Mouse (Mus musculus) heart, adult 18-20 months (tissue): ENCODE measurements around the gene Olfr569. TPM values are rescaled to one million over a fixed set of nuclear protein-coding genes. Genes with fewer than 3 reads are reported as not detected.

Experiments
- DNase-seq, 2 experiments: peaks; one replicate each; pipeline ENCODE4 v3.0.0; 2021 to 2022; ENCODE audit warnings: mixed read lengths in 1 of 2
- long read RNA-seq, 2 experiments: library from polyadenylated mRNA; stranded (forward); transcript quantifications; one replicate each; pipeline ENCODE4 v2.0.0; 2021
- total RNA-seq, 2 experiments: library from RNA; stranded (reverse); gene quantifications; 2 replicates each; pipeline ENCODE4 v1.2.3; 2021

Olfr569 gene
- total RNA-seq: not detected
- long read RNA-seq, experiment 1: 0 reads
- long read RNA-seq, experiment 2: 0 reads

- DNase-seq: no peak
Measured at GRCm38 (mm10) chr7:102890782-102891181, at the start of gene Olfr569. TSS of gene Olfr569 (minus strand) at chr7:102890882.

- DNase-seq: no peak
Measured at GRCm38 (mm10) chr7:102927105-102927504, 36.4 kb upstream of the Olfr569 start.

GRCm38 (mm10) chr7:102924109-102924508 is 33.4 kb upstream of the Olfr569 start, which contains the start of gene Olfr572:
TSS of gene Olfr572 (plus strand) at chr7:102924409.
- DNase-seq: no peak

DNA sequence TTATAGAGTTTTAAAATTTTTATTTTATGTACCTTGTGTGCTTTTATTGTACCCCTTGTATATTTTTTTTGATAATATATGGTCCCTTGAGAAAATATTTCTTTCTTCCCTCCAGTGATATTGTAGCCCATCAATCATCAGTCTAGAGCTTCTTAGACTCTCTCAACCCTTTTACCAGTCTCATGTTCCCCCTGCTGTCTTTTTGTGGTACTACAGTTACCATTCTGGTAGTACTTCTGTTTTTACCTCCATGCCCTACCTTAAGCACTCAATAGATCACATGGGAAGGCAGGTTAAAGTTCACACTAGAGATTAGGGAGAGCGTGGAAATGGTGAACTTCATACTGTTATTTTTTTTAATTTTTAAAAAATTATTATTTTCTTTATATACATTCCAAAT is 28.9 kb upstream of the Olfr569 start:
- DNase-seq: peak; percentile 2 to 39

DNA sequence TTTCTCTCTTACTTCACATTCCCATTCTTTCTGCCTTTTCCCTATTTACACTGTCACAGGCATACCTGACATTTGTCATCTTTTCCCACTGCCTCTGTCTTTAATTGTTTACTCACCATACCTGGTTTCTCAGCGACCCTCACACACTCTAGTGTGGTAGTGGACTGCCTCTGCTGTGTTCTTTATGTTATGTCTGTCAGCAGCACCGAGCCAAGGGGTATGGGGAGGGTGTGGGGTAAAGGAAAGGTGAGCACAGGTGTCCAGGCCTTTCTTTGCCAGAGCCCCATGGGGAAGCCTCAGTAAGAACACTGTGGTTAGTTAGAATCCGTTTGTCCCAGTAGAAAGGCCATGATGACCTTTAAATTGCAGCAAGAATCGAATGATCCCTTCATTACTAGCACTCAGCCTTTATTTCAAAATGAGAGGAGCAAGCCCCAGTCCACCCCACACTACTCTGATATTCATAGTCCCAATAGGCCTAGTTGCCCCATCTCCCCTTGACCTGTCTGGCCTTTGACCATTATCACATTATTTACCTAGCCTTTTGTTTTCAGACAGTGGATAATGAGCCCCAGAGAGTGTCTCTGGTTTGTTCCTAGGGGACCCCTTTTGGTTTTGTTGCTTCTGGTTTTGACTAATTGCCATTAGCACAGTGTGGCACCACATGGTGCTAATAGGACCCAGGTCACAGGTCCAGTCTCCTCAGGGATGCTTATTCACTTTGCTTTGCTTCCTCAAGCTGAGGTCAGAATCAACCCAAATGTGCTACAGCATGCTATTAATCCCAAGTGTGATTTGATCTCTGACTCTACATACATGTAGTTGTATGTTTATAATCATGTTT is 26.6 kb upstream of the Olfr569 start, which contains the start of gene Olfr571:
Gene Olfr571, minus strand, starts transcription at position 505 of the 844 bp plus-strand sequence.
- no peak for DNase-seq

- no peak for DNase-seq
Measured at GRCm38 (mm10) chr7:102916405-102916804, 25.7 kb upstream of the Olfr569 start.

- DNase-seq: no peak
Measured at GRCm38 (mm10) chr7:102915261-102915660, 24.6 kb upstream of the Olfr569 start.

DNA sequence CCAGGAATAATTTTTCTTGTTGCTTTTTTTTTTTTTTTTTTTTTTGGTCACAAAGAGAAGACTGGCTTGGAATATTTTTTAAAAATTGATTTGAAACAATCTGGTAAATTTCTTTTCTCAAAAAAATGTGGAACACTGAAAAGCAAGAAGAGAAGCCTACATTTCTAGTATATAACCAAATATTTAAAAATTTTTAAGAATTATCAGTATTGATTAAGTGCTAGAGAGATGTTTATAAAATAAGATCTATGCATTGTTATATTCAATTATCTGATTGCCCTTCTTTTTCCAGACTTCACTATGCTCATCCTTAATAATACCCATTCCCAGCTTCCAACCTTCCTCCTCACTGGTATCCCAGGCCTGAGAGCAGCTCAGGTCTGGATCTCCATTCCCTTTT is 13.9 kb downstream of the Olfr569 start, which contains the start of gene Olfr568:
Gene Olfr568, plus strand, starts transcription at position 301 of the 400 bp plus-strand sequence.
- DNase-seq: no peak

GRCm38 (mm10) chr7:102858665-102859064 is 32.0 kb downstream of the Olfr569 start, which contains the start of gene Olfr566:
TSS of gene Olfr566 (minus strand) at chr7:102858765.
- no peak for DNase-seq

DNA sequence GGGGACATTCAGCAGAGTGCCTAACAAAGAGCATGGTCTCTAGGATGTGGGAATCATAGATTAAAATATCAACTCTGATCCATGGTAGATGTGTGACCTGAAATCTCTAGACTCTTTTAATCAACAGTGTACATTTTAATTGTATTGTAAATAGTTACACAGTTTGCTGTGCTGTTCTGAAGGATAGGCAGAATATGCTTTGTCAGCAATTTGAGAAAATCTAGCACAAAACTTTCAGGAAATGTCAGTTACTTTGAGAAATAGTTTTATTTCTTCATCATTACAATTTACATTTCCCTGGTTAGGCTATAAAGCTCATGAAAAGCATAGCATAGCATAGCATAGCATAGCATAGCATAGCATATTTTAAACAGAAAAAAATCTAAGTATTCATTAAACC is 34.9 kb downstream of the Olfr569 start:
- DNase-seq: no peak

Other genes with a start within 250 kb of the Olfr569 start
- gene Olfr555, start 232.1 kb downstream of the Olfr569 start, total RNA-seq: not detected
- gene Olfr556, start 226.0 kb downstream of the Olfr569 start, total RNA-seq: not detected
- gene Trim68, start 203.6 kb downstream of the Olfr569 start, total RNA-seq: 1 to 10 TPM; 6.7 to 8.5 TPM
- gene Olfr557, start 195.0 kb downstream of the Olfr569 start, total RNA-seq: not detected
- 1 to 10 TPM; 2.3 TPM for gene Olfr558, start 188.7 kb downstream of the Olfr569 start, total RNA-seq
- gene Olfr33, start 171.8 kb downstream of the Olfr569 start, total RNA-seq: not detected
- gene Olfr559, start 163.4 kb downstream of the Olfr569 start, total RNA-seq: not detected
- gene Olfr560, start 131.5 kb downstream of the Olfr569 start, total RNA-seq: not detected
- under 1 TPM; 0.49 to 0.60 TPM for gene Olfr78, start 131.4 kb downstream of the Olfr569 start, total RNA-seq
- not detected for gene Olfr561, start 119.7 kb downstream of the Olfr569 start, total RNA-seq
- not detected for gene Olfr564, start 87.4 kb downstream of the Olfr569 start, total RNA-seq
- not detected for gene Olfr566, start 32.1 kb downstream of the Olfr569 start, total RNA-seq
- not detected for gene Olfr568, start 13.8 kb downstream of the Olfr569 start, total RNA-seq
- gene Olfr570, start 3.7 kb upstream of the Olfr569 start, total RNA-seq: not detected
- gene Olfr571, start 26.7 kb upstream of the Olfr569 start, total RNA-seq: not detected
- gene Olfr572, start 33.5 kb upstream of the Olfr569 start, total RNA-seq: not detected
- not detected for gene Olfr573-ps1, start 51.7 kb upstream of the Olfr569 start, total RNA-seq
- not detected for gene Olfr574, start 57.6 kb upstream of the Olfr569 start, total RNA-seq
- not detected for gene Olfr575, start 67.9 kb upstream of the Olfr569 start, total RNA-seq
- gene Olfr576, start 71.8 kb upstream of the Olfr569 start, total RNA-seq: not detected
- not detected for gene Olfr577, start 85.1 kb upstream of the Olfr569 start, total RNA-seq
- not detected for gene Olfr578, start 98.4 kb upstream of the Olfr569 start, total RNA-seq
- gene Olfr582, start 147.1 kb upstream of the Olfr569 start, total RNA-seq: not detected
- not detected for gene Olfr583, start 160.4 kb upstream of the Olfr569 start, total RNA-seq
- gene Olfr584, start 191.0 kb upstream of the Olfr569 start, total RNA-seq: not detected
- not detected for gene Olfr585, start 206.8 kb upstream of the Olfr569 start, total RNA-seq
- gene Olfr586, start 234.8 kb upstream of the Olfr569 start, total RNA-seq: not detected
- not detected for gene Olfr588-ps1, start 250.0 kb upstream of the Olfr569 start, total RNA-seq